Mouse (Mus musculus): Measurements from ENCODE around the gene Whrn. TPM values are rescaled to one million over a fixed set of nuclear protein-coding genes. Genes with fewer than 3 reads are reported as not detected.
A peak's percentile ranks its signal among the peaks of the same experiment; 100 is the strongest.

Whrn gene
- polyA plus RNA-seq, 1 experiment from 2014 or later = 8.0 TPM

- ATAC-seq (ENCODE audit: insufficient read depth, low FRiP score, low TSS enrichment) (no peak), DNase-seq (ENCODE audit: low spot score) (no peak)
- H3K9ac ChIP-seq (ENCODE audit: low read length) = no peak overlapping the region
- no peak overlapping the region for H3K4me2 ChIP-seq (ENCODE audit: low read depth)
- no peaks in the 10 kb centered on the region for H3K4me1 ChIP-seq (ENCODE audit: control insufficient read depth, insufficient read depth, low read length)
- WGBS = 88% methylated on average over 5 of the region's 5 CpGs
- H3K4me3 ChIP-seq (ENCODE audit: low read depth, low read length) = no peak overlapping the region
- H3K27me3 ChIP-seq (ENCODE audit: control insufficient read depth, insufficient read depth, low read length) = no peaks in the 10 kb centered on the region
- peaks cover 2% of the 10 kb centered on the region; the same call in 1 of the 2 replicates for H3K36me3 ChIP-seq (ENCODE audit: control insufficient read depth, insufficient read depth, low read length)
- H3K9me3 ChIP-seq (ENCODE audit: control insufficient read depth, low read length) = no peaks in the 10 kb centered on the region
- H3K27ac ChIP-seq (ENCODE audit: low read depth, low read length) = no peak overlapping the region
These were observed 45.2 kb downstream of the Whrn start for GRCm38 (mm10) chr4:63450551-63450950.

DNA sequence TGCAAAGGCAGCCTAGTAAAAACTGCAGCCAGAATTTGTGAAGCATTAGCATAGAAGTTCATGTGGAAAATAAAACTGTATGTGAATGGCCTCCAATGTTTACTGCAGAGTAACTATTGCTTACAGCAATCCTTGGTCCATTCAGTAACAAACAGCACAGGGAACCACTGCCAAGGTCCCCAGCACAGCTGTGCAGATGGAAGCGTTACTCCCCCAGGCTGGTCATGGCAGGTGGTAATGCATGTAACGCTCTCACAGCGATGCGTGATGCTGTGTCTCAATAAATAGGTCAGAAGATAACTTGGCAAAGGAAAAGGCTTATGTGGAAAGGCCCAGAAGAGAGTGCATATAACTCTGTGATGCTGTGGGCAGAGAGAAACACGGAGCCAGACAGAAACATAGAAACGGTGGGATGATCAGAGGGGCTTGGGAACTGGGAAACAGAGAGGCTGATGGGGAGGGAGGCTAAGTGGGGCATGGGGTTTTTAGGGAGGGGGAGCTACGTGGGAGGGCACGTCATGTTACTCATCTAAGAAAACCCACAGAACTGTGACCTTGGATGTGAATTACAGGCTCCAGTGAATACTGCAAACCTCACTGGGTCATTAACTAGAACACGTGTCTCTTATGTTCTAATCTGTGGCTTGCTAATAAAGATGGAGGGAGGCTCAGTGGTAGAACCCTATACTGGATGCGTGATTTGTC lies 51.3 kb downstream of the Whrn start:
- 89% methylated on average over 10 of the region's 10 CpGs for WGBS
- no peaks in the 10 kb centered on the region for H3K27me3 ChIP-seq (ENCODE audit: control insufficient read depth, insufficient read depth, low read length)
- H3K9me3 ChIP-seq (ENCODE audit: control insufficient read depth, low read length) = no peaks in the 10 kb centered on the region
- H3K9ac ChIP-seq (ENCODE audit: low read length) = no peak overlapping the region
- no peaks in the 10 kb centered on the region for H3K4me1 ChIP-seq (ENCODE audit: control insufficient read depth, insufficient read depth, low read length)
- H3K36me3 ChIP-seq (ENCODE audit: control insufficient read depth, insufficient read depth, low read length) = peaks cover 2% of the 10 kb centered on the region; the same call in 1 of the 2 replicates
- DNase-seq (ENCODE audit: low spot score) (no peak), ATAC-seq (ENCODE audit: insufficient read depth, low FRiP score, low TSS enrichment) (no peak)
- no peak overlapping the region for H3K27ac ChIP-seq (ENCODE audit: low read depth, low read length)
- H3K4me2 ChIP-seq (ENCODE audit: low read depth) = no peak overlapping the region
- no peak overlapping the region for H3K4me3 ChIP-seq (ENCODE audit: low read depth, low read length)

- no peaks in the 10 kb centered on the region for H3K27me3 ChIP-seq (ENCODE audit: control insufficient read depth, insufficient read depth, low read length)
- no peak overlapping the region for H3K4me3 ChIP-seq (ENCODE audit: low read depth, low read length)
- no peak overlapping the region for H3K4me2 ChIP-seq (ENCODE audit: low read depth)
- DNase-seq (ENCODE audit: low spot score) (no peak), ATAC-seq (ENCODE audit: insufficient read depth, low FRiP score, low TSS enrichment) (no peak)
- H3K9ac ChIP-seq (ENCODE audit: low read length) = no peak overlapping the region
- no peaks in the 10 kb centered on the region for H3K36me3 ChIP-seq (ENCODE audit: control insufficient read depth, insufficient read depth, low read length)
- no peak overlapping the region for H3K27ac ChIP-seq (ENCODE audit: low read depth, low read length)
- no peaks in the 10 kb centered on the region for H3K9me3 ChIP-seq (ENCODE audit: control insufficient read depth, low read length)
- H3K4me1 ChIP-seq (ENCODE audit: control insufficient read depth, insufficient read depth, low read length) = no peaks in the 10 kb centered on the region
- 95% methylated on average over 2 of the region's 2 CpGs for WGBS
These were observed 52.7 kb downstream of the Whrn start for GRCm38 (mm10) chr4:63443101-63443500.

DNA sequence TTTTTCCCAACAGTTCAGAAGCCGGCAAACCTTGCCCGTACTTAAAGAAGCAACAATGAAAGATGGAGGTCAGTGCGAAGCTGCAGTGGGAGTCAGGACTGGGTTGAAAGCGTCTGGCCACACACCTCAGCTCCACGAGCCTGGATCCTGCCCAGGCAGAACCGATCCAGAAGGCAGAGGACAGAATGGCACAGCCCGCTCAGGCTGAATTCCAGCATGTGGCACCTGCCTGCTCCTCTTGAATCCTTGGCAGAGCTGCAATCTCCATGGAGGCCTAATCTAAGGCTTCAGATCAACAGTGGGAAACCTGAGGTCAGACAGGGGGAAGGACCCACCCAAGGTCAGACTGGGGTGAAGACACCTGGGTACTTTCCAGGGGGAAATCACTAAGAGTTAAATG lies 54.2 kb downstream of the Whrn start:
- no peak overlapping the region for H3K9ac ChIP-seq (ENCODE audit: low read length)

GRCm38 (mm10) chr4:63440262-63440661 lies 55.5 kb downstream of the Whrn start:
- Histone ChIP-seq H3K4me3 (ENCODE audit: low read depth, low read length) (no peak overlapping the region), H3K36me3 (ENCODE audit: control insufficient read depth, insufficient read depth, low read length) (no peaks in the 10 kb centered on the region), H3K9ac (ENCODE audit: low read length) (no peak overlapping the region), H3K27ac (ENCODE audit: low read depth, low read length) (no peak overlapping the region), H3K9me3 (ENCODE audit: control insufficient read depth, low read length) (no peaks in the 10 kb centered on the region), H3K4me2 (ENCODE audit: low read depth) (no peak overlapping the region), H3K4me1 (ENCODE audit: control insufficient read depth, insufficient read depth, low read length) (no peaks in the 10 kb centered on the region; the same call in 1 of the 2 replicates), H3K27me3 (ENCODE audit: control insufficient read depth, insufficient read depth, low read length) (no peaks in the 10 kb centered on the region)
- DNase-seq (ENCODE audit: low spot score) = no peak
- 67% methylated on average over 7 of the region's 7 CpGs for WGBS
- ATAC-seq (ENCODE audit: insufficient read depth, low FRiP score, low TSS enrichment) = no peak

More for the DNA sequence above, 54.2 kb downstream of the Whrn start:
- Histone ChIP-seq H3K4me3 (ENCODE audit: low read depth, low read length) (no peak overlapping the region), H3K4me2 (ENCODE audit: low read depth) (no peak overlapping the region), H3K27me3 (ENCODE audit: control insufficient read depth, insufficient read depth, low read length) (no peaks in the 10 kb centered on the region), H3K27ac (ENCODE audit: low read depth, low read length) (no peak overlapping the region), H3K4me1 (ENCODE audit: control insufficient read depth, insufficient read depth, low read length) (no peaks in the 10 kb centered on the region; the same call in 1 of the 2 replicates), H3K9me3 (ENCODE audit: control insufficient read depth, low read length) (no peaks in the 10 kb centered on the region), H3K36me3 (ENCODE audit: control insufficient read depth, insufficient read depth, low read length) (no peaks in the 10 kb centered on the region)
- DNase-seq (ENCODE audit: low spot score) (no peak), ATAC-seq (ENCODE audit: insufficient read depth, low FRiP score, low TSS enrichment) (no peak)
- 92% methylated on average over 7 of the region's 7 CpGs for WGBS

GRCm38 (mm10) chr4:63437968-63438367 lies 57.8 kb downstream of the Whrn start:
- H3K4me2 ChIP-seq (ENCODE audit: low read depth) = no peak overlapping the region
- no peak overlapping the region for H3K4me3 ChIP-seq (ENCODE audit: low read depth, low read length)
- no peak overlapping the region for H3K9ac ChIP-seq (ENCODE audit: low read length)
- DNase-seq (ENCODE audit: low spot score) (no peak), ATAC-seq (ENCODE audit: insufficient read depth, low FRiP score, low TSS enrichment) (no peak)
- H3K9me3 ChIP-seq (ENCODE audit: control insufficient read depth, low read length) = no peaks in the 10 kb centered on the region
- 89% methylated on average over 5 of the region's 5 CpGs for WGBS
- no peaks in the 10 kb centered on the region for H3K27me3 ChIP-seq (ENCODE audit: control insufficient read depth, insufficient read depth, low read length)
- no peaks in the 10 kb centered on the region; the same call in 1 of the 2 replicates for H3K4me1 ChIP-seq (ENCODE audit: control insufficient read depth, insufficient read depth, low read length)
- no peaks in the 10 kb centered on the region for H3K36me3 ChIP-seq (ENCODE audit: control insufficient read depth, insufficient read depth, low read length)
- H3K27ac ChIP-seq (ENCODE audit: low read depth, low read length) = no peak overlapping the region

GRCm38 (mm10) chr4:63437119-63437815 lies 58.5 kb downstream of the Whrn start:
- no peak overlapping the region for H3K4me3 ChIP-seq (ENCODE audit: low read depth, low read length)
- no peaks in the 10 kb centered on the region for H3K27me3 ChIP-seq (ENCODE audit: control insufficient read depth, insufficient read depth, low read length)
- H3K36me3 ChIP-seq (ENCODE audit: control insufficient read depth, insufficient read depth, low read length) = no peaks in the 10 kb centered on the region
- DNase-seq (ENCODE audit: low spot score) (peak; percentile 30), ATAC-seq (ENCODE audit: insufficient read depth, low FRiP score, low TSS enrichment) (no peak)
- no peak overlapping the region for H3K9ac ChIP-seq (ENCODE audit: low read length)
- no peaks in the 10 kb centered on the region for H3K9me3 ChIP-seq (ENCODE audit: control insufficient read depth, low read length)
- H3K27ac ChIP-seq (ENCODE audit: low read depth, low read length) = no peak overlapping the region
- no peak overlapping the region for H3K4me2 ChIP-seq (ENCODE audit: low read depth)
- no peaks in the 10 kb centered on the region; the same call in 1 of the 2 replicates for H3K4me1 ChIP-seq (ENCODE audit: control insufficient read depth, insufficient read depth, low read length)
- WGBS = 80% methylated on average over 16 of the region's 16 CpGs

DNA sequence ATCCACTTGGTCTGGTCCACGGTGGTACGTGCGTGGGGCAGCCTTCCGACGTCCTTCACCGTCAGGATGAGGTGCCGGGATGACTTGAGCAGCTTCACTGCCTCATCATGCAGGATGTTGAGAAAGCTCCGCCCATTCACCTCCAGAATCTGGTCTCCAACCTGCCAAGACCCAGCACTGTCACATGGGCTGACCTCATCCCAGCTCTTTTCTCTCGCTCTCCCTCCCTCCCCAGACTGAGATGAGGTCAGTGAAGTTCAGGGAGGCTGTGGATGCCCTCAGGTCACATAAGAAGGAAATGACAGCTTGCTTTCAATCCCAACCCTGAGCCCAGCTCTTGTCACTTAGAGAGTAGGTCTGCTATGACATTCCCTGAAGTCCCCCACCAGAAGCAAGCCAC lies 60.4 kb downstream of the Whrn start:
- Histone ChIP-seq H3K4me3 (ENCODE audit: low read depth, low read length) (no peak overlapping the region), H3K27me3 (ENCODE audit: control insufficient read depth, insufficient read depth, low read length) (no peaks in the 10 kb centered on the region), H3K9ac (ENCODE audit: low read length) (no peak overlapping the region), H3K27ac (ENCODE audit: low read depth, low read length) (no peak overlapping the region), H3K4me1 (ENCODE audit: control insufficient read depth, insufficient read depth, low read length) (no peaks in the 10 kb centered on the region; the same call in 1 of the 2 replicates), H3K36me3 (ENCODE audit: control insufficient read depth, insufficient read depth, low read length) (no peaks in the 10 kb centered on the region), H3K9me3 (ENCODE audit: control insufficient read depth, low read length) (no peaks in the 10 kb centered on the region), H3K4me2 (ENCODE audit: low read depth) (no peak overlapping the region)
- ATAC-seq (ENCODE audit: insufficient read depth, low FRiP score, low TSS enrichment) (no peak), DNase-seq (ENCODE audit: low spot score) (no peak)
- WGBS = 81% methylated on average over 9 of the region's 9 CpGs

DNA sequence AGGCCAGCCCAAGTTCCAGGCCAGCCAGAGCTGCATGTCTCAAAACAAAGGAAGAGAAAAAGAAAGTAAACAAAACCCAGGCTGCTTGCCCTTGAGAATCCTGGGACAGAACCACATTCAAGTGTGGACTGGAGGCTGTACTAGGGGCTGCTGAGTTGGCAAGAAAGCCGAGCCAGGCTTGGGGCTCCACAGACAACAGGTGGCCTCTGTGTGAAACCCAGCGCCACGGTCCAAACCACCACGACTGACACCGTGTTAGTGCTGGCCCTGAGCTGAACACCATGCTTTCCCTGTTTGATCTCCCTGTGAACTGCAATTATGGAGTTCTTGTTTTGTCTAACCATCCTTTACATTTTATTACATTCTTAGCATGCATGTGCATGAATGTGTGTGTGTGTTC lies 64.7 kb downstream of the Whrn start:
- Histone ChIP-seq H3K4me2 (ENCODE audit: low read depth) (no peak overlapping the region), H3K4me3 (ENCODE audit: low read depth, low read length) (no peak overlapping the region), H3K27ac (ENCODE audit: low read depth, low read length) (no peak overlapping the region), H3K9me3 (ENCODE audit: control insufficient read depth, low read length) (no peaks in the 10 kb centered on the region), H3K36me3 (ENCODE audit: control insufficient read depth, insufficient read depth, low read length) (no peaks in the 10 kb centered on the region), H3K9ac (ENCODE audit: low read length) (no peak overlapping the region), H3K27me3 (ENCODE audit: control insufficient read depth, insufficient read depth, low read length) (no peaks in the 10 kb centered on the region), H3K4me1 (ENCODE audit: control insufficient read depth, insufficient read depth, low read length) (no peaks in the 10 kb centered on the region)
- 76% methylated on average over 5 of the region's 5 CpGs for whole genome bisulfite sequencing
- ATAC-seq (ENCODE audit: insufficient read depth, low FRiP score, low TSS enrichment) (no peak), DNase-seq (ENCODE audit: low spot score) (no peak)
